ENCODE assay signal across 13 mouse cellular contexts in genomic region chr13:38073374-38074307, GRCm38 (mm10). TPM values are rescaled to one million over a fixed set of nuclear protein-coding genes. Genes with fewer than 3 reads are reported as not detected.
A peak's percentile ranks its signal among the peaks of the same experiment; 100 is the strongest.
DNase-seq lines count a peak whose midpoint lies in the region; ATAC-seq lines count a peak whose summit lies in the region.
"Had no signal": no experiment of that assay in that cellular context is flagged by ENCODE, and none has a peak within 500 bp of the region (broad histone marks: within the 10 kb centered on the region; RNA-seq: fewer than 3 reads in every experiment).

No protein-coding gene starts in this region.

- peaks cover 16% of the 10 kb centered on the region for H3K4me1 ChIP-seq in heart, embryonic 11.5 days (ENCODE audit: control insufficient read depth, insufficient read depth, low read length)
- peaks cover 10% of the 10 kb centered on the region for H3K4me1 ChIP-seq in intestine, embryonic 15.5 days (replicated peaks)
- H3K4me1 ChIP-seq in hindbrain, embryonic 13.5 days (replicated peaks), result no peaks in the 10 kb centered on the region
- H3K4me1 ChIP-seq in kidney, embryonic 16.5 days (ENCODE audit: insufficient read depth, low read length), result peaks cover 11% of the 10 kb centered on the region; the same call in 1 of the 2 replicates

- peak overlapping the region; percentile 43 for H3K9ac ChIP-seq in heart, embryonic 11.5 days (ENCODE audit: low read depth, low read length)
- no peak overlapping the region for H3K9ac ChIP-seq in intestine, embryonic 15.5 days
- H3K9ac ChIP-seq in hindbrain, embryonic 13.5 days, result no peak overlapping the region
- no peak overlapping the region for H3K9ac ChIP-seq in kidney, embryonic 16.5 days (replicated peaks; ENCODE audit: low read length)
- H3K9ac ChIP-seq: hindbrain, embryonic 14.5 days had no signal

- ATAC-seq in heart, embryonic 11.5 days (replicated peaks; ENCODE audit: insufficient number of reproducible peaks, low FRiP score, low TSS enrichment), result peak; percentile 33; the same call in 1 of the 2 replicates
- peak; percentile 65 for ATAC-seq in intestine, embryonic 15.5 days
- peak; percentile 81 for ATAC-seq in megakaryocyte-erythroid progenitor cell, adult 5-6 weeks (replicated peaks; ENCODE audit: low FRiP score, low TSS enrichment, poor library complexity, severe bottlenecking)
- ATAC-seq in hindbrain, embryonic 13.5 days (ENCODE audit: low FRiP score), result no peak
- ATAC-seq in kidney, embryonic 16.5 days (ENCODE audit: low FRiP score, low TSS enrichment), result no peak

- no peaks in the 10 kb centered on the region for H3K27me3 ChIP-seq in heart, embryonic 11.5 days (ENCODE audit: control insufficient read depth, insufficient read depth, low read length)
- no peaks in the 10 kb centered on the region for H3K27me3 ChIP-seq in intestine, embryonic 15.5 days (replicated peaks)
- no peaks in the 10 kb centered on the region for H3K27me3 ChIP-seq in hindbrain, embryonic 13.5 days
- no peaks in the 10 kb centered on the region for H3K27me3 ChIP-seq in kidney, embryonic 16.5 days (ENCODE audit: insufficient read depth, low read length)

- WGBS in heart, embryonic 11.5 days (ENCODE audit: insufficient replicate concordance), result 61% methylated on average over 18 of the region's 18 CpGs
- 66% methylated on average over 18 of the region's 18 CpGs for WGBS in intestine, embryonic 15.5 days
- 89% methylated on average over 18 of the region's 18 CpGs for WGBS in hindbrain, embryonic 13.5 days
- 67% methylated on average over 16 of the region's 18 CpGs for WGBS in kidney, embryonic 16.5 days

- H3K4me2 ChIP-seq in heart, embryonic 11.5 days, result peak overlapping the region; percentile 22; the same call in 1 of the 2 replicates
- no peak overlapping the region for H3K4me2 ChIP-seq in intestine, embryonic 15.5 days (replicated peaks)
- no peak overlapping the region for H3K4me2 ChIP-seq in hindbrain, embryonic 13.5 days
- H3K4me2 ChIP-seq in kidney, embryonic 16.5 days (replicated peaks; ENCODE audit: low read depth, low read length), result no peak overlapping the region
- H3K4me2 ChIP-seq: hindbrain, embryonic 14.5 days had no signal

- H3K27ac ChIP-seq in heart, embryonic 11.5 days (ENCODE audit: low read depth, low read length), result peak overlapping the region; percentile 72
- H3K27ac ChIP-seq in intestine, embryonic 15.5 days, result no peak overlapping the region
- H3K27ac ChIP-seq in hindbrain, embryonic 13.5 days, result no peak overlapping the region
- no peak overlapping the region for H3K27ac ChIP-seq in kidney, embryonic 16.5 days (ENCODE audit: low read length)
- H3K27ac ChIP-seq: hindbrain, embryonic 14.5 days; macrophage had no signal

- H3K4me3 ChIP-seq in heart, embryonic 11.5 days (ENCODE audit: low read depth, low read length), result no peak overlapping the region
- no peak overlapping the region for H3K4me3 ChIP-seq in intestine, embryonic 15.5 days (replicated peaks)
- no peak overlapping the region for H3K4me3 ChIP-seq in hindbrain, embryonic 13.5 days
- H3K4me3 ChIP-seq in kidney, embryonic 16.5 days (ENCODE audit: low read length), result no peak overlapping the region

- H3K36me3 ChIP-seq in heart, embryonic 11.5 days (ENCODE audit: control insufficient read depth, insufficient read depth, low read length), result no peaks in the 10 kb centered on the region
- H3K36me3 ChIP-seq in intestine, embryonic 15.5 days, result no peaks in the 10 kb centered on the region
- 0 out of 2 replicates have a peak, but pooled peaks cover 3% of the 10 kb centered on the region for H3K36me3 ChIP-seq in hindbrain, embryonic 13.5 days
- no peaks in the 10 kb centered on the region for H3K36me3 ChIP-seq in kidney, embryonic 16.5 days (ENCODE audit: insufficient read depth, low read length)

- H3K9me3 ChIP-seq in heart, embryonic 11.5 days (replicated peaks; ENCODE audit: control insufficient read depth, low read length), result no peaks in the 10 kb centered on the region
- no peaks in the 10 kb centered on the region for H3K9me3 ChIP-seq in intestine, embryonic 15.5 days
- H3K9me3 ChIP-seq in hindbrain, embryonic 13.5 days, result no peaks in the 10 kb centered on the region
- no peaks in the 10 kb centered on the region for H3K9me3 ChIP-seq in kidney, embryonic 16.5 days (ENCODE audit: low read length)

- peak; percentile 31 for DNase-seq in embryo, embryonic 10.5 days (ENCODE audit: low spot score)
- DNase-seq in spleen, adult 12 weeks (ENCODE audit: low spot score), result no peak
- DNase-seq: cerebellum, adult 18-20 months; gastrocnemius, postnatal 36 days; kidney, adult 9 months; retina, postnatal 1 day had no signal

RNA-seq across cellular contexts. Expression of gene Cage1, which starts 36.8 kb away (rescaled TPM):
- 0.94 and 1.2 TPM in 2 replicates for polyA plus RNA-seq in heart, embryonic 11.5 days (2014; fragmentation: Nextera tagmentation; extraction: Ambion mirVana)
- polyA plus RNA-seq in intestine, embryonic 15.5 days (2015; fragmentation: Nextera tagmentation; extraction: Ambion mirVana), result 0.62 and 0.89 TPM in 2 replicates
- 2.1 and 5.5 TPM in 2 replicates for total RNA-seq in megakaryocyte-erythroid progenitor cell, adult 5-6 weeks (2014; fragmentation: Nextera tagmentation)
- total RNA-seq in megakaryocyte-erythroid progenitor cell, adult 5-6 weeks (2017), result 3.4 and 3.5 TPM in 2 replicates
- 2.4 and 2.7 TPM in 2 replicates for polyA plus RNA-seq in hindbrain, embryonic 13.5 days (2015; fragmentation: Nextera tagmentation; extraction: Ambion mirVana)
- 1.1 and 1.4 TPM in 2 replicates for polyA plus RNA-seq in kidney, embryonic 16.5 days (2015; fragmentation: Nextera tagmentation; extraction: Ambion mirVana)

RNA-seq across cellular contexts. Expression of gene Riok1, which starts 36.8 kb away (rescaled TPM):
- 33.2 and 36.1 TPM in 2 replicates for polyA plus RNA-seq in heart, embryonic 11.5 days (2014; fragmentation: Nextera tagmentation; extraction: Ambion mirVana)
- polyA plus RNA-seq in intestine, embryonic 15.5 days (2015; fragmentation: Nextera tagmentation; extraction: Ambion mirVana), result 40.1 and 45.9 TPM in 2 replicates
- total RNA-seq in megakaryocyte-erythroid progenitor cell, adult 5-6 weeks (2014; fragmentation: Nextera tagmentation), result 80.5 and 88.1 TPM in 2 replicates
- total RNA-seq in megakaryocyte-erythroid progenitor cell, adult 5-6 weeks (2017), result 98.5 and 126 TPM in 2 replicates
- 62.7 and 63.8 TPM in 2 replicates for polyA plus RNA-seq in hindbrain, embryonic 13.5 days (2015; fragmentation: Nextera tagmentation; extraction: Ambion mirVana)
- 49.3 and 54.0 TPM in 2 replicates for polyA plus RNA-seq in kidney, embryonic 16.5 days (2015; fragmentation: Nextera tagmentation; extraction: Ambion mirVana)

Comparison
In these comparisons a context has a peak if more than half of its experiments do, and no peak if none do; other contexts are left out.
1. ATAC-seq: peak in heart, embryonic 11.5 days (single experiment), intestine, embryonic 15.5 days (single experiment) and megakaryocyte-erythroid progenitor cell, adult 5-6 weeks (single experiment); none in hindbrain, embryonic 13.5 days (single experiment) and kidney, embryonic 16.5 days (single experiment).